Mouse (Mus musculus): ENCODE measurements around the gene 4930469K13Rik.

The 4930469K13Rik gene

GRCm38 (mm10) chr11:33980146-33980545 lies 118.2 kb downstream of the 4930469K13Rik start:
- no peak for DNase-seq (ENCODE audit: low spot score)

DNA sequence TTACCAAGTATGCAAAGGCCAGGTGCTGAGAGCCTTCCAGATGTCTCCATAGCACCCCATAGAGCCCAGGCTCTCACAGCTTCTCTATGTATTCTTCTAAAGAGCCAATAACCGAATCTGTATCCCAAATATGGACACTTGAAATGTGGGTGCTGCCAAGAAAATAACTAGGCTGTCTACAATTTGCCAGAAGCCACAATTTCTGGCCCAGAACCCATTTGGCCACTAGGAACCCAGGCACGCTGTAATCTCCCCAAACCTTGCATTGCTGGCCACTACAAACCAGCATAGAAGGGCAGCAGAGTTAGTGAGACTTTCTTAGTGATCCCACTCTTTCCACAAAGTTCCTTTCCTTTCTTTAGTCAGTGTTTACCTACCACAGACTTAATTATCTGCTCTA lies 123.2 kb downstream of the 4930469K13Rik start:
- no peak for DNase-seq (ENCODE audit: low spot score)

DNA sequence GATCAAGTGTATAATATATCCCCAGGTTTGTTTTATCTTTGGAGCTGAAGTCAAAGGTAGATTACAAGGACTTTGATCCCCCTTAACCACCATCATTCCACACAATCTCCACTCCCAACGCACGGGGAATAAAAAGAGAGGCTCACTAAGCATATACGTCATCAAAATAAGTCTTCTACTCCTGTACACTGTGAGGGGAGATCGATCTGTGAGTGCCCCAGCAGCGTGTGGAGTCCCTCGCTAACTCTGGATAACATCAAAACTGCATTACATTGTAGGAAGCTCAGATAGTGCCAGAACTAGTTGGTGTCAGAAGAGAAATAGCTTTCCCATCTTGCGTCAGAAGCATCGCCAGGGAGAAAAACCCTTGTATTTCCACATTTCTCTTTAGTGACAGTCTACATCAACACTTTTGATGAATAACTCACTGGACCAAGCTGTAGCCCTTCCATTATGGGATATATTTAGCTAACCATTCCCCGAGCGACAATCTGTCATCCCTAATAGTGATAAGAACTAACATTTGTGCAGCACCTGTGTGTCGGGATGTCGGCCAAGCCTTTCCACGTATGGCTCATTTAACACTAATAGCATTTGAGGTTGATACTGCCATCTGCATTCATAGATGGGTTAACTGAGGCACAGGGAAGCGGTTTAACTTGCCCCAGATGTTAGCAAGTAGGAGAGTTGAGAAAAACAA lies 123.9 kb downstream of the 4930469K13Rik start:
- DNase-seq (ENCODE audit: low spot score) = no peak

GRCm38 (mm10) chr11:33972114-33972513 lies 126.2 kb downstream of the 4930469K13Rik start:
- DNase-seq (ENCODE audit: low spot score) = no peak

DNA sequence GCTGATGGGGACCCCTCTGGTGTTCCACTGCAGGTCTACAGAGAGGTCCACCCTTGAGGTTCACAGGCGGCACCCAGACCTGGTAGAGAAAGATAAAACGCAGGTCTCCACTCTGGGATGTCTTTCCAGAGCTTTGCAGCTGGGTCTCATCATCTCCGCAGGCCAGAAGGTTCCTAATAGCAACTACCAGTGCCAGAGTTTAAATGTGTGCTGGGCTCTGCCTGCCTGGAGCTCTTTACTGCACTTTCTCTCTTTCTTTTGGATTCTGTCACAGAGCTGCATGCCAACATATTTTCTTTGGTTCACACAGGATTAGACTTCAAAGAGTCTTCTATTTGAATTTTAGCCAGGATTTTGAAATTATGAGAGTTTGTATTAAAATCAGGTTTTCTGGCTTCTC lies 129.2 kb downstream of the 4930469K13Rik start:
- no peak for DNase-seq (ENCODE audit: low spot score)

DNA sequence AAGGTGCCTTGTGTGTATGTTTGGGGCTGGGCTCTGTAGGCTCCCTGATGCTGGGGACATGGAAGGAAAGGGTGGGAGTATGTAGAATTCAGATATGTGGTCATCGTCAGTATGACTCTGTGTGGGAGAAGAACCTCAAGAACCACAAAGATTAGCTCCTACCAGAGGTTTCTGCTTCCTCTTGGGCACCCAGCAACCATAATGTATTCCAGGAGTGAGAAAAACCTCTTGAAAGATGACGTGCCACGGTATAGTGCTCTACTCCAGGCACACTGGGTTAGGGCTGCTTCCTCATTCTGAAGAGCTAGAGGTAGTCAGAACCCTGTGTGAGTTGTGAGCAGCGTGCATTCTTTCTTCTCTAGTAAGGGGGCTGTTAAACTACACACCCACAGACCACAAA lies 130.6 kb downstream of the 4930469K13Rik start:
- DNase-seq (ENCODE audit: low spot score) = no peak

DNA sequence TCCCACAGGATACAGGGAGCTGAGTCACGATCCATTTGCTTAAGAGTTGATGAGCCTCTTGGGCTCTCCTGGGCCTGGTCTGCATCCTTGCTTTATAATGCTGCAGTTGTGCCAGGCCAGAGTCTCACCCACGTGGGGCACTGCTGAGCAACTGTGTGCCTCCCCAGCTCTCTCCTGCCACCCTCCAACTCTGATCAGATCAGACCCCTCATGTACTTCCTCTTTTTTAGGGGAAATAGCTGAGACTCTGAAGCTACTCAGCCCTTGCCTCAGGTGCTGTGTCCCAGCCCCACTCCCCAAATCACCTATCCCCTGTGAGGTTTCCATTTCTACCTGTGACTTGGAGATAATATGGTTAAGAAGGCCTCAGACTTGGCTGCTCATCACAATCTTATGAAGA lies 133.0 kb downstream of the 4930469K13Rik start:
- no peak for DNase-seq (ENCODE audit: low spot score)

- no peak for DNase-seq (ENCODE audit: low spot score)
Measured at GRCm38 (mm10) chr11:33962688-33963407, 135.5 kb downstream of the 4930469K13Rik start, which contains the start of gene Kcnmb1. Kcnmb1 (plus strand) TSS chr11:33963013.

DNA sequence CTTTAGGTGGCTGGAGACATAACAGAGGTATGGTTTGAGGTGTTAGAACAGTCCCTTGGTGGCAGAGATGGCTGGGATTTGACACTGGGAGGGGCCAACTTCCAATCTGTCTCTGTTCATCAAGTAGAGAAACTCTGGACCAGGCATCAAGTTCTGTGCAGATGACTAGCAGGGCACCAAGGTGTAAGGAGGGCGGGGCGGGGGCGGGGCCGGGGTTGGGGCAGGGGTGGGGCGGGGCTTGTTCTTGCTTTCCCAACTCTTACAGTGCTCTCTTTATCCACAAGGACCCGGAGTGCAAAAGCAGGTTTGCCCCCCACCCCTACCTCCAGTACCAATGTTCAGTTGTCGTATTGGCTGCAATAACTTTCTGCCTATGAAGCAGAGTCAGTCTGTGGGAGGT lies 136.2 kb downstream of the 4930469K13Rik start:
- DNase-seq (ENCODE audit: low spot score) = no peak

DNA sequence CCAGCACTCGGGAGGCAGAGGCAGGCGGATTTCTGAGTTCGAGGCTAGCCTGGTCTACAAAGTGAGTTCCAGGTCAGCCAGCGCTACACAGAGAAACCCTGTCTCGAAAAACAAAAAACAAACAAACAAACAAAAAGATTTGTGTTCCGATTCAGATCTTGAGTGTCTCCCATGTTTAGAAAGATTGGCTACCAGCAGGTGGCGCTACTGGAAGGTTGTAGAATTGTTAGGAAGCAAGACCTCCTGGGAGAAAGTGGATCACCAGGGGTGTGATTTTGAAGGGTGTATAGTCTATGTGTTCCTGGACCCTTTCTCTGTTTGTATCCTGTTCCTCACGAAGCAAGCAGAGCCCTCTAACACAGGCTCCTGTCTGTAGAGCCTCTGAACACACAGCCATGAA lies 139.6 kb downstream of the 4930469K13Rik start:
- no peak for DNase-seq (ENCODE audit: low spot score)

DNA sequence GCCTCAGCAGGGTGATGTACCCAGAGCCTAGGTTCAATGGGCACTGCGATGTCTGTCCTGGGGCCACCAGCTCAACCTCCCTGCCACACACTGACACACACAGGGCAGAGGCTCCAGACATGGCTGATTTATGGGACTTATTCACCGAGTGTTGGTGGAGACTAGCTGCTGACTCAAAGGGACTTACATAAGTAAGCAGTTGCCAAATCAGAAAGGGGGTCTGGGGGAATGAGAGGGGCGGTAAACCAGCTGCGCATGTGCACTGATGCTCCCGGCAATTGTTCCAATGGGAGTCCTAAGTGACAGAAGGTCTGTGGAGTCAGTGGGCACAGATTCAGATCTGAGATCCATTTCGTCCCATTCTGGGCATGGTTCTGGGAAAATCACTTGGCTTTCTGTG lies 140.8 kb downstream of the 4930469K13Rik start:
- DNase-seq (ENCODE audit: low spot score) = no peak

DNA sequence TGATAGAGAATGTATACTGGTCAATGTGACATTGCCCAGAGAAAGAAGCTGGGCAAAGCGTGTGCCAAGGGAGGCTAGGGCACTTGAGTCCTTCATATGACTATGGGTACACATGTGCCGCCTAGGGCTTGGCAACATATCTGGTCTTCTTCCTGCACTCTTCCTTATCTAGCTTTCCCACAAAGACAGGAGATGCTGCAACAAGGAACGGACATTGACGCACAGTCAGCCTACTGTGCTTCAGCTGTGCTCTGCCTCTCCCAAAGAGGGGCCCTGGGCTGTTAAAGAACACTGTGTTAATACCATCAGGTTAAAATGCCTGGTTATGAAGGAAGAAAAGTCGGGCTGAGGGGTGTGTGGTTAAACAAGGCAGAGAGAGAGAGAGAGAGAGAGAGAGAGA lies 141.7 kb downstream of the 4930469K13Rik start:
- DNase-seq (ENCODE audit: low spot score) = no peak

DNA sequence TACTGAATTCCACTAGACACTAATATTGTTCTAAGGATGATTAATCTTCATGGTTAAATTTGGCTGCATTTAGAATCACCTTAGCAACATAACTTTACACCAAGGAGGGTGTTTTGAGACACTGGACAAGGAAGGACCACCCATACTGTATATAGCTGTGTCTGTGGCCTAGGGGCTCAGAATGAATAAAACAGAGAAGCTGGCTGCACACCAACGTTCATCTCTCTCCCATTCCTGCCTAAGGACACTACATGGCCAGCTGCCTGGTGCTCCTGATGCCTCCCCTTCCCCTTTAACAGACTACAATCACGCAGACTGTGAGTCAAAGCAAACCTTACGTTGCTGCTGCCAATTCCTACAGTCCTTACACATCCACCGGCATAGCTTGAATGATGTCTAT lies 142.4 kb downstream of the 4930469K13Rik start:
- DNase-seq (ENCODE audit: low spot score) = no peak

- DNase-seq (ENCODE audit: low spot score) = no peak
Measured at GRCm38 (mm10) chr11:33951684-33952625, 146.4 kb downstream of the 4930469K13Rik start.

- no peak for DNase-seq (ENCODE audit: low spot score)
Measured at GRCm38 (mm10) chr11:33951155-33951554, 147.2 kb downstream of the 4930469K13Rik start.

DNA sequence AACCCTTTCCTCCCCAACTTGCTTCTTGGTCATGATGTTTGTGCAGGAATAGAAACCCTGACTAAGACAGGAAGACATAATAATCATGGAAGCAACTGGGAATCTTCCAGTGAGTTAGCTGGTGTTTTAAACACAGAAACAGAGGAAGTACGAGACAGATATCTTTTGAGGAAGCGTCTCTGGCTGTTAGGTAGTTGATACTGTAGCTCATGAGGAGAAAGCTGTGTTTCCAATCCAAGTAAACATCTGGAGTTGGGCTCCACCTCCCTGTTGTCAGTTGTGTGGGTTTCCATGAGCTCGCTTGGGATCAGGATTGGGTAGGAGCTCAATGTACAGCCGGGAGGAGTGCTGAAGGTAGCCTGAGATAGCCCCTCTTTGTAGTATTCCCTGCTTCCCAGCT lies 151.9 kb downstream of the 4930469K13Rik start:
- no peak for DNase-seq (ENCODE audit: low spot score)

GRCm38 (mm10) chr11:33944786-33945328 lies 153.5 kb downstream of the 4930469K13Rik start:
- no peak for DNase-seq (ENCODE audit: low spot score)

DNA sequence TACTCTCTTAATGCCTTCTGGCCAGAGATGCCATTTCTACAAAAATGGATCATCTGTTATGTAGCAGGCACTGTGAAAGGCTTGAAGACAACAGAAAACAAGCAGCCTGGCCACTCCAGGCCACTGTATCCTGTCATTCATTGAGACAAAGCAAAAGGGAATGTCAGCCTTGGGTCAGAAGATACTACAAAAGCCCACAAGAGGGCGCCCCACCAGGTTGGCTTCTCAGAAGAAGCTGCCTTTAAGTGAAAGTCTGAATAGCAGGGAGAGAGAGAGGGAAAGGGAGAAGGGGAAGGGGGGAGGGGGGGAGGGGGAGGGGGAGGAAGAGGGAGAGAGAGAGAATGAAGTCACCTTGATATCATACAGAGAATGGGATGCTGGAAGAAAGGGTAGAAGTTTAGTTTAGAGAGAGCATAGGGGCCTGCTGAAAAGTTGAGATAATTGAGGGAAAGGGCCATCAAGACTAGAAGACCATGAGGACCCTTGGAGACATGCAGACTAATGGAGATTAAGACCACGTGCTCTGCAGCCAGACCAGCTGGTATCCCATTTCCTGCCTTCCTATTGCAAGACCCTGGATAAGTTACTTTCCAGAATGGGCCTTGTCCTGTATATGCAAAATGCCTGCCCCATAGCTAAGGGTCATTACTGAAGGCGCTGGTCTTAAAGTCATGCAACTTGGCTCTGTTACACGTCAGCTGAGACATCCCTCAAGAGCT lies 154.1 kb downstream of the 4930469K13Rik start:
- no peak for DNase-seq (ENCODE audit: low spot score)

DNA sequence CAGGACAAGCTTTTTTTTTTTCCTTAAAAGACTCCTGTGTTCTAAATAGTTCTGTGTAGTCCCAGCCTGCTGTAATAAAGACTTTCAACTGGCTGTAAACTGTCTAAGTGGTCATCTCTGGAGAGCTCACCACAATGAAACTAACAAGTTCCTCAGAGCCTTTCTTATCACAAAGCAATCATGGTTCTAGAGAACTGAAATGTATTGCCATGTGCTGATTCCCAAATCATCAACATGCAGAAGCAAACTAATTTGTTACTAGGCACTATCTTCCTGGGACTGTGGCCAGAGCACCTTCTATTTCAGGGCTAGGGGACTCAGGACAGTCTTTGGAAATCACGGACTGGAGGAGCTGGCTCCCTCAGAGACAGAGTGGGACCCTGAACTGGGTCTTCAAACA lies 154.8 kb downstream of the 4930469K13Rik start:
- no peak for DNase-seq (ENCODE audit: low spot score)

- DNase-seq (ENCODE audit: low spot score) = no peak
Measured at GRCm38 (mm10) chr11:33939456-33940113, 158.8 kb downstream of the 4930469K13Rik start.

Data from adipocyte (in vitro differentiated cells).